Mouse (Mus musculus) megakaryocyte, adult 5-6 weeks (primary cell): Measurements from ENCODE around the gene Gm16253. TPM values are rescaled to one million over a fixed set of nuclear protein-coding genes. Genes with fewer than 3 reads are reported as not detected.

ENCODE experiments used
- ATAC-seq: 2 replicates; pipeline ENCODE4 v1.8.0; 2016; ENCODE audit warnings: mild to moderate bottlenecking, inconsistent platforms; ENCODE audit not compliant: poor library complexity, severe bottlenecking
- total RNA-seq, 2 experiments: library from RNA; stranded (forward) in 1 of 2; stranded (reverse) in 1 of 2; fragments of 153-499, 151-499 nt in 1 of 2; fragments of 221-1000, 200-1000 nt in 1 of 2; gene quantifications; 2 replicates each; pipeline versions ENCODE4 v1.2.3 to v1.2.4; 2015 to 2017

Gene Gm16253
- total RNA-seq, 2 experiments from 2014 or later = 0.40 TPM; not detected in 1

GRCm38 (mm10) chr3:96556651-96557635 is 19.8 kb upstream of the Gm16253 start:
- no peak for ATAC-seq

GRCm38 (mm10) chr3:96557694-96558093 is 19.1 kb upstream of the Gm16253 start, which contains the start of gene Txnip:
Gene Txnip (plus strand): TSS chr3:96557957.
- peak; percentile 89 for ATAC-seq

GRCm38 (mm10) chr3:96558159-96558558 is 18.6 kb upstream of the Gm16253 start:
- peak; percentile 30 for ATAC-seq

GRCm38 (mm10) chr3:96558668-96559196 is 18.1 kb upstream of the Gm16253 start:
- ATAC-seq = no peak

- ATAC-seq = peak; percentile 13; the same call in 1 of the 2 replicates
Observed at GRCm38 (mm10) chr3:96559398-96559910, 17.3 kb upstream of the Gm16253 start.

GRCm38 (mm10) chr3:96559911-96560850 is 16.6 kb upstream of the Gm16253 start:
- no peak for ATAC-seq

GRCm38 (mm10) chr3:96560881-96561668 is 15.7 kb upstream of the Gm16253 start:
- ATAC-seq = no peak

- no peak for ATAC-seq
Observed at GRCm38 (mm10) chr3:96561946-96562681, 14.7 kb upstream of the Gm16253 start.

GRCm38 (mm10) chr3:96563267-96563666 is 13.5 kb upstream of the Gm16253 start:
- ATAC-seq = no peak

- ATAC-seq = peak; percentile 1; the same call in 1 of the 2 replicates
Observed at GRCm38 (mm10) chr3:96563911-96564632, 12.7 kb upstream of the Gm16253 start.

- peak; percentile 88 for ATAC-seq
Observed at GRCm38 (mm10) chr3:96564633-96565032, 12.2 kb upstream of the Gm16253 start.

GRCm38 (mm10) chr3:96565105-96565504 is 11.7 kb upstream of the Gm16253 start:
- no peak for ATAC-seq

GRCm38 (mm10) chr3:96566661-96567450 is 9.9 kb upstream of the Gm16253 start:
- ATAC-seq = no peak

- no peak for ATAC-seq
Observed at GRCm38 (mm10) chr3:96568605-96569004, 8.2 kb upstream of the Gm16253 start.

GRCm38 (mm10) chr3:96569506-96569905 is 7.3 kb upstream of the Gm16253 start:
- ATAC-seq = no peak

GRCm38 (mm10) chr3:96569966-96570605 is 6.7 kb upstream of the Gm16253 start:
- ATAC-seq = no peak

GRCm38 (mm10) chr3:96570643-96571042 is 6.1 kb upstream of the Gm16253 start:
- no peak for ATAC-seq
